Mouse (Mus musculus) adrenal gland, postnatal 36 days (tissue): Measurements from ENCODE around the gene Pla2g4c. TPM values are rescaled to one million over a fixed set of nuclear protein-coding genes. Genes with fewer than 3 reads are reported as not detected.

Experiments
- DNase-seq, 2 experiments: peaks; one replicate each; pipeline ENCODE4 v3.0.0; 2021; ENCODE audit warnings: mixed read lengths in 1 of 2
- total RNA-seq, 2 experiments: library from RNA; stranded (reverse); gene quantifications; 2 replicates each; pipeline ENCODE4 v1.2.3; 2021

The Pla2g4c gene
- total RNA-seq, 2 experiments from 2014 or later: 0.16 to 0.46 TPM

- DNase-seq: no peak
Observed at GRCm38 (mm10) chr7:13380588-13380987, 56.1 kb downstream of the Pla2g4c start.

- DNase-seq: no peak
Observed at GRCm38 (mm10) chr7:13397832-13398231, 73.4 kb downstream of the Pla2g4c start, which contains the start of gene Cabp5. Gene Cabp5, plus strand, starts transcription at chr7:13398132.

Other genes starting within 250 kb of the Pla2g4c start
- not detected for gene Vmn1r85, start 229.5 kb upstream of the Pla2g4c start, total RNA-seq
- gene Vmn1r86, start 204.7 kb upstream of the Pla2g4c start, total RNA-seq: not detected
- not detected for gene Vmn1r87, start 184.5 kb upstream of the Pla2g4c start, total RNA-seq
- under 1 TPM; 0.03 to 0.17 TPM for gene Vmn1r88, start 165.1 kb upstream of the Pla2g4c start, total RNA-seq
- not detected for gene Vmn1r89, start 111.6 kb upstream of the Pla2g4c start, total RNA-seq
- 10 to 100 TPM; 12.3 to 12.8 TPM for gene Lig1, start 47.4 kb upstream of the Pla2g4c start, total RNA-seq
- gene Zswim9, start 45.9 kb upstream of the Pla2g4c start, total RNA-seq: 1 to 10 TPM; 7.1 to 8.4 TPM
- not detected for gene Cabp5, start 73.5 kb downstream of the Pla2g4c start, total RNA-seq
- not detected for gene Bsph1, start 126.2 kb downstream of the Pla2g4c start, total RNA-seq
- gene Bsph2, start 246.4 kb downstream of the Pla2g4c start, total RNA-seq: not detected